Mouse (Mus musculus): ENCODE results near the gene Abcg4.
A peak's percentile ranks its signal among the peaks of the same experiment; 100 is the strongest.
"Not testable (repeated sequence)": the region's sequence is repeated elsewhere in the genome, so short reads cannot be mapped to it uniquely, and the experiment has no call there.

Abcg4 gene

DNA sequence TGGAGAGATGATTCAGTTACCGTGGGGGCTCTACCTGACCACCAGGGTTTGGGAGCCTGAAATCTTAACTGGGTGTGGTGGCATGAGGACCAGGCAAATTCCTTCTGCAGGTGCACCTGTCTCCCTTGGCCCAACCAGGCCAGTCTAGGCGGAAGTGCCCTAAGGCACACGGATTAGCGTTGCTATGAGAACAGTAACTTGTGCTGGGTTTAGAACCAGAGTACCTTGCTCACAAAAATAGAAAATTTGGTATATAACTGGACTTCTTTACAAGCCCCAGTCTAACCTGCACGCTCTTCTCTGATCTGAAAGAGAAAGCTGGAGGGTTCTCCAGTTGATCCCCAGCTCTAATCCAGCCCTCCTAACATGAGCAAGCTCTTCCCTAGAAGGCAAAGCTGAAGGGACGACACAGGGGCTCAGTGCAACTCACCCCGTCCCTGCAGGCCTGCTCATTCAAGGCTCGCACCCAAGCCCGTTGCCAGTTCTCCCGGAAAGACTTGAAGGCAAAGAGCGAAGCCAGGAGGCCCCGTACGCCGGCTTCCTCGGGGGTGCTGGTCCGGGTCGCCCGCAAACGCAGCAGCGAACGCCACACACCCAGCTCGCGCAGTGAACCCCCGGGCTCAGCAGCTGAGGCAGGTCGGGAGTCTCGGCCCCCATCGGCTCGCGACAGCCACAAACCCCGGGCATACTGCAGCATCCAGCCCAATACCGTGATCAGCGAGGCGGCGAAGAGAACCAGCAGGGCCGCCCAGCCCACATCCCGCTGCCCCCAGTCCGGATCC, 30.9 kb upstream of the Abcg4 start:
- peak; percentile 25 to 58 for DNase-seq

GRCm38 (mm10) chr9:44318826-44319095, 30.3 kb upstream of the Abcg4 start:
- peak; percentile 59 to 81 for DNase-seq

DNA sequence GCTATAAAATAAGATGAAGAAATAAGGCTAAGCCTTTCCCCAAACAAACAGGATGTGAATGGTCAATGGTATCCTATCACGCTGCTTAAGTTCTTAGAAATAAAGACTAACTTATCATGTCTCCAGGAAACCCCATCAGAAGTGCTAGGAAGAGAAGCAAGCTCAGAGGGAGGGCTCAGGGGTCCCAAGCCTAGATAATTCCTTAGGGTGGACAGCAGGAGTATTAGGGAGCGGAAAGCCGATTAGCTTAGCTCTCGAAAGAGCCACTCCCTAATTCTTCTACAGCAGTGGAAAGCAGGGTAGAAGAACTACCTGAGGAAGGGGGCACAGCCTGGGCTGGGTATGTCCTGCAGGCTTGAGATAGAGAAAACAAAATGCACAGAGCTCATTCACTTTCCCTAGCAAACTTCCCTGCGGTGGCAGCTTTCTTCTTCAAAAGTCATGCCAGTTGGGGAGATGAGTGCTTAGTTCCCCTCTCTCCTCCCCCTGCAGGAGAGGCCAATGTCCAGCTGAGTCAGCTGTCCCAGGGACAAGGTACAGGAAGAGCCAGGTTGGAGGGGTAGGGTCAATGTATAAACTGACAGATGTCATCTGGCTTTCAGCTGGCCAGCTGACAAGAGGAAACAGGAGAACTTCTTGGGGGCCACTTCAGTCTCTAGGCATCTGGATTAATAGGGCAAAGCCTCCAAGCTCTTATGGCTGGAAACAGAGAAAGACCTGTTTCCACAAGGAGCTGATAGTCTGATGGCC, 29.8 kb upstream of the Abcg4 start:
- peak; percentile 75 to 91 for DNase-seq

DNA sequence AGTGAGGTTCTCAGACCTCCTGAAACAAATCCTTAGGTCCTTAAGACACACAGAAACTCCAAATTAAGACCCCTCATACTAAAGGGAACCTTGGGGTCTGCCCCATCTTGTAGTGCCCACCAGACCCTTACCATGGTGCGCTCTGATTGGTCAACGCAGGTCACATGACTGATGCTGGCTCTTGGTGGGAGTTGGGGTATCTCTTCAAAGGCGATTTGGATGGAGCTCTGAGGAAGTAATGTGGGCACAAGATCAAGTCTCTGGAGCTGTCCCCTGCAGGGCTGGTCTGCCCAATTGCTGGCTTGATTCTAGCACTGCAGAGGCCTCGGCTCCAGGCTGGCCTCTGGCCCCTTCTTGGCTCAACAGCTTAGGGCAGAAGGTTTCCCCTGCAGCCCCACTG, 29.0 kb upstream of the Abcg4 start:
- peak in 1 of 2 experiments; percentile 49 for DNase-seq

DNA sequence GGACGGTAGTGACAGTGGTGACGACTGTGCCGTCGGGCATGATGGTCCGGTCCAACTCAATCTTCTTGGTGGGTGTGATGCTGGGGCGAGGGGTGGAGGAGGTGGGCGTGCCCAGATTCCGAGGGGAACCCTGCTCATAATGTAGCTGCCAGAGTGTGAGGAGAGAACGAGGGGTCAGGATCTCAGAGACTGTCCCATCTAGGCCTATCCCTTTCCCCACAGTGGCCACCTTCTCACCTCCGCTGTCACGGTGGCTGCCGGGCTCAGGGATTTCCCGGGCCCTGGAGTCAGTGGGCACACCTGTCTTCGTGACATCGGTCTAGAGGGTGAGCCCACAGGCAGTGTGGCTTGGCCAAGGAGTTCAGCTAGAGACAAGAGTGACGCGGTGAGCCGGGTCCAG, 26.5 kb upstream of the Abcg4 start:
- no peak for DNase-seq

DNA sequence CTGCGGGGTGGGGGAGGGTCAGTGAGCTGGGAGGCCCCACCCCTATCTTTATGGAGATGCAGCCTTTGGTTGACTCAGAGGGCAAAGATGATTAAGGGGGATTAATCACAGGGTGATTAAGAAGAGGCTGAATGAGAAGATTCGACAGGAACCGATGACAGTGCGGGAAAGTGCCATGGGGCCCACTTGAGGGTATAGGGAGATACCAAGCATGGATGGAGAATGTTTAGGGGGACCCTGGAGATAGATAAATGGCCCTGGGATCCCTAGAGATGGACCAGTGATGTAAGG, 25.8 kb upstream of the Abcg4 start:
- DNase-seq = no peak

- DNase-seq = no peak
Measured at GRCm38 (mm10) chr9:44313476-44314256, 25.3 kb upstream of the Abcg4 start.

DNA sequence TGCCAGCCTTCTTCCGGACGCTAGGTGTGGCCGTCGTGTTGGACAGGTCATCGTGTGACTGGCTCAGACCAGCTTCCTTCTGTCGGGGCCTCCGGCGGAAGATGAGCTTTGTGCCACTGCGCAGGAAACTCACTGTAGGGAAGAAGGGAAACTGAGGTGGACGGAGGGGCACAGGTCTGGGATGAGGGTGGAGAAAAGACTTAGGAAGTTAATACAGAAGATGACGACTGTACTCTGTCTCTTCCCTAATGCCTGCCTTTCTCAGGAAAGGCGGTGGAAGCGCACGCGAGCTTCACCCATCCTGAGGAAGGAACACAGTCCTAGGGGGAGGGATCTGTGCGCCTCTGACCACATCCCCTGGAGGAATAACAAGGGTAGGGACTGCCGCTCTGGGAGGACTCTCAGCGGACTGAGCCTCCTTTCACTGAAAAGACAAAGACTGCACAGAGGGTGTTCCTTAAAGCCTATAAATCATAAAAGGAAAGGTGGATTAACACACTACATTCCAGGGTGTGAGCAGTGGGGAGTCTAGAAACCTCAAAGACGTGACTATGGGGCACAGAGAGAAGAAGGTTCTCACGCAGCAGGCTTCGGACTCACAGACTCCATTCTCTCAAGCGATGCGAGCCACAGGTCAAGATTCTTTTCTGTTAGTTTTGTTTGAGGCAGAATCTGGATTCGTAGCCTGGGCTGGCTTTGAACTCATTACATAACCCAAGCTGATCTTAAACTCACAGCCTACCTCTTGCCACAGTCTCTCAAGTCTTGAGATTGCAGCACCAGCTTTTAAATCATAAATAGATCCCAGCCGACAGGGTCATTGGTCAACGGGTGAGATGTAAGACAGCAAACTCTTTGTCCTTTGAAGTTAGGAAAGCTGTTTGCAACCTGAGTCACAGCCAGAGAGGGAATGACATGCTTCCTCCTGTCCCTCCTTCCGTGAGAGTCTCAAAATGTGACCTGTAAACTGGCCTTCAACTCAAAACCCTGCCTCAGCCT, 23.0 kb upstream of the Abcg4 start:
- peak; percentile 61 to 80 for DNase-seq

DNA sequence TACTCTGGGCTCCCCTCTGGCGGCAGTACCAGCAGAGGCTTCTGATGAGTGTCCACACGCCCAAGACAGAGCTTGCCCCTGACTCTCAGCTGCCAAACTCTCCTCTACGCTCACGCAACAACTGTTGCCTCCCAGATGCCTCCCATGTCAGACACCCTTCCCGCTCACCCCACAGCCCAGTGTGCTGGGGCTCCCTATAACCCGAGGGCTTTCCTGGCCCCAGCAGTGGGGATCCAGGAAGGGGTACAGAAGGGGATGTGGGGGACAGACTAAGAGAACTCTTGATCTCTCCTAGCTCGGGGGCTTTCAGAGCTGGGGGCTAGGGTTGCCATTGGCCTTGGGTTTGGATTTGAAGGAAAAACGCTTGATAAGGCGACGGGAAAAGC, 22.3 kb upstream of the Abcg4 start:
- no peak for DNase-seq

GRCm38 (mm10) chr9:44309756-44310155, 21.3 kb upstream of the Abcg4 start:
- DNase-seq = no peak

GRCm38 (mm10) chr9:44307248-44307647, 18.8 kb upstream of the Abcg4 start:
- peak in 1 of 2 experiments; percentile 37 for DNase-seq

- DNase-seq = no peak
Measured at GRCm38 (mm10) chr9:44306532-44306931, 18.1 kb upstream of the Abcg4 start.

DNA sequence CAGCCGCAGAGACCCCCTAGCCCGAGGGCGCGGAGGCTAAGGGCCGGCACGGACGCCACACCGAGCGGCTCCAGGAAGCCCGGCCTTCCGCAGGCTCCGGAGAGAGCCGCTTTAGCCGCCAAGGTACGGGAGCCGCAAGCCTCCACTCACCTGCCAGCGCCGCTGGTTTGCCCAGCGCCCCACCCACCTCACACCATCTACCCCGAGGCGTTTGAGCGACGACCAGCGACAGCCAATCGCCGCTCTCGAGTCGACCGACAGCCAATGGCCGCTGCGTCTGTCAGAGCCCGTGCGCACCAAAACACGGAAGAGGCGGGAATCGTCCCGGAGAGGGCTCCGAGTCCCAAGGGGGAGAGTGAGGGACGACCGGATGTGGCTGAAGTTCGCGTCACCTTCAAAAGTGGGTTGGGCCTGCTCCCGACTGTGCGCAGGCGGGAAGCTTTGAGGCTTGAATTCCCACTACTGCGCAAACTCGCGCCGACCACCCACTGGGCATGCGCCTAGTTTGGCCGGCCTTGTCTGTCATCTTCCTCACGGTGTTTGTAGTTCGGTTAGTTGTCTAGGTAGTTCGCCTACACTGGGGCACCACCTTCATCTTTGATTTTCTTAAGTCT, 17.2 kb upstream of the Abcg4 start, which contains the start of gene Hinfp:
Hinfp (minus strand) TSS at position 206 of the 614 bp plus-strand sequence.
- DNase-seq = peak; percentile 98 to 100

DNA sequence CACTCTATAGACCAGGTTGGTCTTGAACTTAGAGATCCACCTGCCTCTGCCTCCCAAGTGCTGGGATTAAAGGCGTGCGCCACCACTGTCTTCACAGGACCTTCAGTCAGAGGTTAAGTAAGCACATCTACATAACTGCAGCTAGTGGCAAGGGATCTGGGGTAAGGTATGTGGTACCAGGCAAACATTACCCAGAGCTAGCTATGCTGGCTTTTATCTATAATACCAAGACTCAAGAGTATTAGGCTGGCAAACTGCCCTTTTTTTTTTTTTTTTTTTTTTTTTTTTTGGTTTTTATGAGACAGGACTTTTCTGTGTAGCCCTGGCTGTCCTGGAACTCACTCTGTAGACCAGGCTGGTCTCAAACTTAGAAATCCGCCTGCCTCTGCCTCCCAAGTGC, 11.6 kb upstream of the Abcg4 start:
- DNase-seq = not testable (repeated sequence)

DNA sequence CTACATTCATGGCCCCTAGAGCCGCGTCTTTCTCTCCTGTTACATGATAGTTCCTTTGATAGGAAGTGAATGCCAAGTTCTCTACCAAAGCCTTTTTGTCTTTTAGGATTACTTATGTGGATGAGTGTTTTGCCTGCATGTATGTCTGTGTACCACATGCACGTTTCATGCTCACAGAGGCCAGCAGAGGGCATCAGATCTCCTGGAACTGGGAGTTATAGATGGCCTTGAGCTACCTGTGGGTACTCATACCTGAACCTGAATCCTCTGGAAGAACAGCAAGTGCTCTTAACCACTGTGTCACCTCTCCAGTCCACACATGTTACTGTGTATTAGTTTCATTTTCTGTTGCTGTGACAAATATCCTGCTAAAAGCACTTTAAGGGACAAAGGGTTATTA, 4.1 kb upstream of the Abcg4 start:
- peak; percentile 71 to 78 for DNase-seq

DNA sequence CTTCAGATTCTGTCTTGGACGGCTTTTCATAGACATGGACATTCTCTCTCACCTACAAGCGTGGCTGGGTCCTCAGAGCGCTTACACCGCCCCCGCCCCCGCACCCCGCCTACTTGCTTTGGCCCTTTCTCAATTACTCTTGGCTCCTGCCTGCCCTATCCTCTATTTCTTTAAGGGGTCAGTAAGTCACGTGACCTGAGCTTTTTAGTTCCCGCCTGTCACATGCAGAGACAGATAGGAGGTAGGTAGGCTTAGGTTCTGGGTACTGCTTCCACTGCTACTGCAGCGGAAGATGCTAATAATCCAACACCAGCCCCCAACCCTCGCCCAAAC, 510 bp upstream of the Abcg4 start:
- no peak for DNase-seq

DNA sequence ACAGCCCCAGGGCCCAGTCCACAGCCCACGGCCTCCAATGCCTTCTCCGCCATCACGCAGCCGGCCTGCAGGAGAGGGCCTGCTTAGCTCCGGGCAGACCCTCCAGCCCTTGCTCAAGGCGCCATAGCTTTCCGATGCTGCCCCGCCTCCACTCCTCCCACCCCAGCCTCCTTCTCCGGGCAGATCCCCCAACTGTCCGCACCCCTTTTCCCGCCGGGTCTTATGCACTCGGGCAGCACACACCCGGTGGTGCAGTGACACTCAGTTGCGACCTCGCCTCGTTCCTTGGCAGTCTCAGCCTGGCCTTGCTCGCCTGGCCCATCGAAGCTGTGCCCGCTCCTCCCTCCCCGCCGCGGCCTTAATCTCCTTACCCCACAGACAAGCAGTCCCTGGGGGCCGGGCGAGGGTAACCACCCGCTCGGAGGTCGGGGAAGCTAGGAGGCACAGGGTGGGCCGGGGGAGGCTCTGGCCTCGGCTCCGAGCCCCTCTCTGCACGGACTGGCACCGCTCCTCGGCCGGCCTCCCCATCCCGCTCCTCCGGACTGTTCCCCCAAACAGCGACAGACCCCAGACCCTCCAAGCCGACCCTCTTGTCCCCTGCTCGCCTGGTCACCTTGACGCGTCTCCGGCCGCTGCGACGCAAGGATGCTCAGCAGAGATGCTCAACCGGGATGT, 877 bp downstream of the Abcg4 start:
- DNase-seq = no peak

- no peak for DNase-seq
Measured at GRCm38 (mm10) chr9:44287003-44287400, 1.4 kb downstream of the Abcg4 start.

GRCm38 (mm10) chr9:44286256-44286850, 2.1 kb downstream of the Abcg4 start:
- no peak for DNase-seq

DNA sequence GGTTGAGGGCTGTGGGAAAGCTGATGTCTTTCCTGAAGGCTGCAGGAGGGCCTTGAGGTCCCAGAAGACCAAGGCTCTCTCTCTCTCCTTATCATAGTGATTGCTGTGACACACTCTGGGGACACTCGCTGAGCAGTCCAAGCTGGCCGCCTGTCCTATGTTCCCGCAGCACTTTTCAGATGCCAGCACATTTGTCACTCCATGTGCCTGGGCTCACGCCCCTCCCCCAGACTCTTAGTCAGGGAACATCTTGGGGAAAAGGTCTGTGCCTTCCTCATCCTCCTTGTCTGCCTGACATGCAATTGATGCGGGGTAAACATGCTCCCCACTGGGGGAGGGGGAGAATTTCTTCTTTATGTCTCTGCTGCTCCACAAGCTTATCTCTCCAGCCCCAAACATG, 5.2 kb downstream of the Abcg4 start:
- DNase-seq = no peak

GRCm38 (mm10) chr9:44269973-44270372, 18.4 kb downstream of the Abcg4 start:
- no peak for DNase-seq

Data from kidney, postnatal 25 days (tissue).